Mouse (Mus musculus): ENCODE data around the gene Pcdh15.

GRCm38 (mm10) chr10:74387538-74388499, 1288.7 kb downstream of the Pcdh15 start:
- TF ChIP-seq TAL1 (IDR thresholded peaks at IDR 0.05; ENCODE audit: low read length): no peak
- no peak for TF ChIP-seq GATA1 (IDR thresholded peaks at IDR 0.05; ENCODE audit: low read length)
